Mouse (Mus musculus) embryonic facial prominence, embryonic 11.5 days (tissue): ENCODE measurements around the gene Serpinf1. TPM values are rescaled to one million over a fixed set of nuclear protein-coding genes. Genes with fewer than 3 reads are reported as not detected.
"Not testable (repeated sequence)": the region's sequence is repeated elsewhere in the genome, so short reads cannot be mapped to it uniquely, and the experiment has no call there.

Experiments used
- ATAC-seq: fragments of 200-750 bp; cut with Nextera tagmentation; replicated peaks from 2 replicates; pipeline ENCODE4 v1.8.0; 2017; ENCODE audit warnings: low read depth; ENCODE audit not compliant: insufficient number of reproducible peaks, low FRiP score, low TSS enrichment
- DNase-seq: peaks from one replicate; pipeline ENCODE4 v3.0.0-alpha.2; 2015; ENCODE audit warnings: low spot score
- H3K27ac ChIP-seq: fragments of 300-500 bp; sonication (generic); replicated peaks from 2 replicates; pipeline ENCODE4 v1.5.1; 2014; ENCODE audit warnings: mild to moderate bottlenecking, low read depth, low read length, control low read depth
- H3K27me3 ChIP-seq: fragments of 300-500 bp; sonication (generic); 2 replicates; pipeline ENCODE4 v1.6.1; 2014; ENCODE audit warnings: mild to moderate bottlenecking, low read length, moderate library complexity, mixed read lengths; ENCODE audit not compliant: control insufficient read depth, insufficient read depth
- H3K36me3 ChIP-seq: fragments of 300-500 bp; sonication (generic); replicated peaks from 2 replicates; pipeline ENCODE4 v1.6.1; 2014; ENCODE audit warnings: low read depth, mild to moderate bottlenecking, low read length, moderate library complexity, mixed read lengths; ENCODE audit not compliant: control insufficient read depth, insufficient read depth
- H3K4me1 ChIP-seq: fragments of 300-500 bp; sonication (generic); 2 replicates; pipeline ENCODE4 v1.6.1; 2014; ENCODE audit warnings: low read length, mixed read lengths; ENCODE audit not compliant: control insufficient read depth, insufficient read depth
- H3K4me2 ChIP-seq: fragments of 300-500 bp; sonication (generic); 2 replicates; pipeline ENCODE4 v1.6.1; 2014; ENCODE audit warnings: low read depth, mild to moderate bottlenecking, control low read depth, low read length, moderate library complexity
- H3K4me3 ChIP-seq: fragments of 300-500 bp; sonication (generic); 2 replicates; pipeline ENCODE4 v1.5.1; 2014; ENCODE audit warnings: low read depth, low read length, control low read depth
- H3K9ac ChIP-seq: fragments of 300-500 bp; sonication (generic); replicated peaks from 2 replicates; pipeline ENCODE4 v1.6.1; 2014; ENCODE audit warnings: mild to moderate bottlenecking, control low read depth, low read length
- H3K9me3 ChIP-seq: fragments of 300-500 bp; sonication (generic); replicated peaks from 2 replicates; pipeline ENCODE4 v1.6.1; 2016; ENCODE audit warnings: mild to moderate bottlenecking, low read length, inconsistent platforms, mixed read lengths; ENCODE audit not compliant: control insufficient read depth
- WGBS: fragments of 180-500 bp; shearing (Covaris S2); extraction: QIAGEN DNeasy Blood & Tissue Kit; methylation state at CpG from one replicate; pipeline ENCODE4 v1.1.7; 2014; 5-methylcytosine and 5-hydroxymethylcytosine counted together
- polyA plus RNA-seq: library from polyadenylated mRNA; unstranded; fragments of >200 nt; fragmentation: Nextera tagmentation; extraction: Ambion mirVana; gene quantifications from 2 replicates; pipeline ENCODE4 v1.2.1, GENCODE M21; 2014

Gene Serpinf1
- polyA plus RNA-seq, 1 experiment from 2014 or later: 193 TPM

- Histone ChIP-seq H3K4me2 (peak overlapping the region; percentile 72), H3K27me3 (no peaks in the 10 kb centered on the region), H3K4me1 (peaks cover 6% of the 10 kb centered on the region; the same call in 1 of the 2 replicates), H3K9ac (no peak overlapping the region; the same call in 1 of the 2 replicates), H3K9me3 (no peaks in the 10 kb centered on the region), H3K4me3 (0 out of 2 replicates have a peak overlapping the region, but pooled peaks have one; percentile 41), H3K27ac (peak overlapping the region; percentile 78; the same call in 1 of the 2 replicates), H3K36me3 (no peaks in the 10 kb centered on the region)
- WGBS: 28% methylated on average over 5 of the region's 5 CpGs
- DNase-seq (no peak), ATAC-seq (no peak)
These were observed 37.2 kb upstream of the Serpinf1 start for GRCm38 (mm10) chr11:75459751-75460102.

GRCm38 (mm10) chr11:75459141-75459711, 36.7 kb upstream of the Serpinf1 start:
- H3K36me3 ChIP-seq: no peaks in the 10 kb centered on the region
- no peak overlapping the region for H3K27ac ChIP-seq
- H3K27me3 ChIP-seq: no peaks in the 10 kb centered on the region
- H3K9ac ChIP-seq: no peak overlapping the region; the same call in 1 of the 2 replicates
- DNase-seq (no peak), ATAC-seq (no peak)
- 77% methylated on average over 5 of the region's 5 CpGs for WGBS
- peaks cover 6% of the 10 kb centered on the region; the same call in 1 of the 2 replicates for H3K4me1 ChIP-seq
- H3K4me2 ChIP-seq: no peak overlapping the region
- H3K9me3 ChIP-seq: no peaks in the 10 kb centered on the region
- no peak overlapping the region for H3K4me3 ChIP-seq

DNA sequence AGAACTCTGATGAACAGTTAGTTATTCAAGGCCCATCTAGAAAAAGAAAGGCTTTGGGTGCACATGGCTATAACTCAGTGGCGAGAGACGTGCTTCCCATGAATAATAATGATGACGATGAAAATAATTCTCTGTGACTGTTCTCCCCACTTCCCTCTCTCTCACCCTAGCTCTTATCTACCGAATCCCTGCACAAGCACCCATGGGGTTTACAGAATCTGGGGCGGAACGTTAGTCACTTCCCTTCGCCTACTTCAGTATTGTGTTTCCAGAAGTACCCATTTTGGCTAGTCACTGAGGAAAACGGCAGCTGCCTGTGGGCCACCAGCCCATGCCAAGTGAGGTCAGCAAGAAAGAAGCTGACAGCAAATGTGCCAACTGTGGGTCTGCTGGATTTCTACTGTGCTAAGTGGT, 36.1 kb upstream of the Serpinf1 start:
- ATAC-seq (no peak), DNase-seq (no peak)
- Histone ChIP-seq H3K4me1 (peaks cover 11% of the 10 kb centered on the region; the same call in 1 of the 2 replicates), H3K4me3 (no peak overlapping the region), H3K4me2 (no peak overlapping the region), H3K36me3 (no peaks in the 10 kb centered on the region), H3K27me3 (no peaks in the 10 kb centered on the region), H3K9ac (no peak overlapping the region), H3K9me3 (no peaks in the 10 kb centered on the region), H3K27ac (no peak overlapping the region)
- 80% methylated on average over 8 of the region's 8 CpGs for WGBS

- Histone ChIP-seq H3K9ac (no peak overlapping the region), H3K9me3 (no peaks in the 10 kb centered on the region), H3K27ac (no peak overlapping the region), H3K27me3 (no peaks in the 10 kb centered on the region), H3K4me3 (no peak overlapping the region), H3K4me2 (no peak overlapping the region), H3K36me3 (no peaks in the 10 kb centered on the region), H3K4me1 (peaks cover 11% of the 10 kb centered on the region; the same call in 1 of the 2 replicates)
- DNase-seq: peak; percentile 60
- 18% methylated on average over 3 of the region's 3 CpGs for WGBS
- no peak for ATAC-seq
These were observed 35.7 kb upstream of the Serpinf1 start for GRCm38 (mm10) chr11:75458169-75458568.

DNA sequence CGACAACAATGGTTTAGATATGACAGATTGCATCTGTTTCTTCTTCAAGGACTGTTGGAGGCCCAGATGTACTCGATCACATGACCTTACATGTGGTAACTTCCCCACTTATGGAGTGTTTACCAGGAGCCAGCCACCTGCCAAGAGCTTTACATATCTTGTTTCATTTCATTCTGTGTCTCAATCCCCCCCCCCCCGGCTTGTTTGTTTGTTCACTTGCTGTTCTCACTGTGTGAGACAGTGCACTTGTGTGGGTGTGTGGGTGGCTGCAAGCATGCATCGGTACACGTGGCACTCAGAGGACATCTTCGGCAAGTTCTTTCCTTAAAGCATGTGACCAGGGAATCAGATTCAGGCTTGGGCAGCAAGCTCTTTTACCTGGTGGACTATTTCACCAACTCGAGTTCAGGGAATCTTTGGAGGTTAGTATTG, 34.0 kb upstream of the Serpinf1 start:
- DNase-seq: no peak
- WGBS: 88% methylated on average over 7 of the region's 7 CpGs
- H3K4me1 ChIP-seq: peaks cover 8% of the 10 kb centered on the region; the same call in 1 of the 2 replicates
- no peak overlapping the region for H3K4me3 ChIP-seq
- no peaks in the 10 kb centered on the region for H3K36me3 ChIP-seq
- H3K9ac ChIP-seq: no peak overlapping the region
- no peaks in the 10 kb centered on the region for H3K27me3 ChIP-seq
- no peak overlapping the region for H3K4me2 ChIP-seq
- H3K27ac ChIP-seq: no peak overlapping the region
- no peaks in the 10 kb centered on the region for H3K9me3 ChIP-seq
- ATAC-seq: no peak

GRCm38 (mm10) chr11:75455971-75456370, 33.5 kb upstream of the Serpinf1 start:
- WGBS: 90% methylated on average over 2 of the region's 2 CpGs
- not testable (repeated sequence) for H3K9me3 ChIP-seq, H3K4me3 ChIP-seq, ATAC-seq, H3K36me3 ChIP-seq, H3K27ac ChIP-seq, H3K4me2 ChIP-seq, H3K27me3 ChIP-seq, H3K4me1 ChIP-seq, DNase-seq, H3K9ac ChIP-seq

DNA sequence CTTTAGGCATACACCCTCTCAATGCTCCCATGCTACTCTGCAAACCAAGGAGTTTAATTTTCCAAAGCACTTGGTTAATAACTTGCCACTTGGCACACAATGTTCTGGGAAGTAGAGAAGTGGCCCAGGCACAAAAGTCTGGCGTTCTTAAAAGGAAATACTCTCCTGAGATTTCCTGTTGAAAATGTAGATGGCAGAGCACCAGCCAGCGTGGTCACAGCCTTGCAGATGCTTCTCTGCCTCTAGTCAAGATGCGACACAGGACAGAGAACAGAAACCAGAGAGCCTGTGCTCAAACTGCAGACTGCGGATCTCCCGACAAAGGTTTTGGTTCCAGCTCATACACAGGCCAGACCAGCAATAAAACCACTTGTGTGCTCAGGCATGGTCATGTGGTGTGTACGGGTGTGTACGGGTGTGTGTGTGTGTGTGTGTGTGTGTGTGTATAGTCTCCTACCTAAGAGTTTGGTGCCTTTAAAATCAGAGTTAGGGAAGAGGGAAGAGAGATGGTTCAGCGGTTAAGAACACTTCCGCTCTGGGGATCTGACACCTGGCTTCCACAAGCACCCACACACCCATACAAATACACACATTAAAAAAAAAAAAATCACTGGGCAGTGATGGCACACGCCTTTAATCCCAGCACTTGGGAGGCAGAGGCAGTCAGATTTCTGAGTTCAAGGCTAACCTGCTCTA, 32.7 kb upstream of the Serpinf1 start:
- Histone ChIP-seq H3K4me1 (peaks cover 7% of the 10 kb centered on the region; the same call in 1 of the 2 replicates), H3K9ac (peak overlapping the region; percentile 46), H3K4me3 (peak overlapping the region; percentile 52), H3K27ac (no peak overlapping the region), H3K9me3 (no peaks in the 10 kb centered on the region), H3K36me3 (no peaks in the 10 kb centered on the region), H3K27me3 (no peaks in the 10 kb centered on the region), H3K4me2 (peak overlapping the region; percentile 99)
- 82% methylated on average over 10 of the region's 10 CpGs for WGBS
- ATAC-seq: no peak
- DNase-seq: no peak
